Mouse (Mus musculus) embryonic facial prominence, embryonic 13.5 days (tissue): ENCODE data around the gene Cdc42ep2. TPM values are rescaled to one million over a fixed set of nuclear protein-coding genes. Genes with fewer than 3 reads are reported as not detected.
A peak's percentile ranks its signal among the peaks of the same experiment; 100 is the strongest.

Experiments used
- ATAC-seq: fragments of 200-750 bp; cut with Nextera tagmentation; 2 replicates; pipeline ENCODE4 v1.8.0; 2017; ENCODE audit warnings: low read depth; ENCODE audit not compliant: insufficient number of reproducible peaks, insufficient read depth, low FRiP score, low TSS enrichment
- H3K27ac ChIP-seq: fragments of 300-500 bp; sonication (generic); 2 replicates; pipeline ENCODE4 v1.5.1; 2015; ENCODE audit warnings: moderate library complexity, mild to moderate bottlenecking, inconsistent platforms
- H3K27me3 ChIP-seq: fragments of 300-500 bp; sonication (generic); 2 replicates; pipeline ENCODE4 v1.6.1; 2015; ENCODE audit warnings: mild to moderate bottlenecking, inconsistent platforms
- H3K36me3 ChIP-seq: fragments of 300-500 bp; sonication (generic); 2 replicates; pipeline ENCODE4 v1.6.1; 2015; ENCODE audit warnings: mild to moderate bottlenecking, inconsistent platforms
- H3K4me1 ChIP-seq: fragments of 300-500 bp; sonication (generic); 2 replicates; pipeline ENCODE4 v1.6.1; 2015; ENCODE audit warnings: inconsistent platforms
- H3K4me2 ChIP-seq: fragments of 300-500 bp; sonication (generic); 2 replicates; pipeline ENCODE4 v1.6.1; 2015; ENCODE audit warnings: moderate library complexity, mild to moderate bottlenecking, inconsistent platforms
- H3K4me3 ChIP-seq: fragments of 300-500 bp; sonication (generic); 2 replicates; pipeline ENCODE4 v1.5.1; 2015; ENCODE audit warnings: mild to moderate bottlenecking, inconsistent platforms
- H3K9ac ChIP-seq: fragments of 300-500 bp; sonication (generic); 2 replicates; pipeline ENCODE4 v1.6.1; 2015; ENCODE audit warnings: mild to moderate bottlenecking, inconsistent platforms
- H3K9me3 ChIP-seq: fragments of 300-500 bp; sonication (generic); 2 replicates; pipeline ENCODE4 v1.6.1; 2016; ENCODE audit warnings: inconsistent platforms
- WGBS: fragments of 180-500 bp; shearing (Covaris S2); methylation state at CpG from one replicate; pipeline ENCODE4 v1.1.7; 2015; ENCODE audit warnings: mixed read lengths; 5-methylcytosine and 5-hydroxymethylcytosine counted together
- polyA plus RNA-seq: library from polyadenylated mRNA; unstranded; fragments of >200 nt; fragmentation: Nextera tagmentation; extraction: Ambion mirVana; gene quantifications from 2 replicates; pipeline ENCODE4 v1.2.1, GENCODE M21; 2015

Cdc42ep2 gene
- polyA plus RNA-seq, 1 experiment from 2014 or later = 4.7 TPM

- peak overlapping the region; percentile 88 for H3K27ac ChIP-seq
- 84% methylated on average over 10 of the region's 10 CpGs for WGBS
- H3K9ac ChIP-seq = 0 out of 2 replicates have a peak overlapping the region, but pooled peaks have one; percentile 2
- no peak overlapping the region for H3K4me2 ChIP-seq
- H3K9me3 ChIP-seq = no peaks in the 10 kb centered on the region
- no peak overlapping the region for H3K4me3 ChIP-seq
- H3K4me1 ChIP-seq = peaks cover 38% of the 10 kb centered on the region
- peaks cover 52% of the 10 kb centered on the region for H3K36me3 ChIP-seq
- no peaks in the 10 kb centered on the region for H3K27me3 ChIP-seq
- no peak for ATAC-seq
Measured at GRCm38 (mm10) chr19:5940656-5941055, 16.0 kb upstream of the Cdc42ep2 start.

DNA sequence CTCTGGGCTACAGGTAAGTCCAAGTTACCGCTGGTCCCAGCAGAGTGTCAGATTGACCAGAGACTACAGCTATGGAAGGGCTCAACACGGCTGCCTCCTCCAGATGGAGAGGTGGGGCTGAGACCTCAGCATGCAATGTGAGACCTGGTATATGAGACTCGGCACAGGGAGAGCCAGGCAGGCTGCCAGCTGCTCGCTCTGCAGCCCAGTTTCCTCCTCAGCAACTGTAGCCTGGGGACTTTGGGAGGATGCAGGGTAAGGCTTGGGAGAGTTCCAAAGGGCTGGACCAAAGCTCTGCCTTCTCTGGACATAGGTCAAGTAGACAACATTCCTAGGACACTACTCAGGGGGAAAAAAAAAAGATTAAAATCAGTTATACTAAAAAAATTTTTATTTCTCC lies 15.6 kb upstream of the Cdc42ep2 start:
- H3K4me3 ChIP-seq = no peak overlapping the region
- H3K9ac ChIP-seq = 0 out of 2 replicates have a peak overlapping the region, but pooled peaks have one; percentile 32
- H3K4me1 ChIP-seq = peaks cover 34% of the 10 kb centered on the region
- H3K36me3 ChIP-seq = peaks cover 48% of the 10 kb centered on the region
- 0 out of 2 replicates have a peak, but pooled peaks have one; percentile 48 for ATAC-seq
- no peaks in the 10 kb centered on the region for H3K27me3 ChIP-seq
- H3K27ac ChIP-seq = peak overlapping the region; percentile 88
- no peak overlapping the region for H3K4me2 ChIP-seq
- 44% methylated on average over 4 of the region's 4 CpGs for WGBS
- H3K9me3 ChIP-seq = no peaks in the 10 kb centered on the region

GRCm38 (mm10) chr19:5939715-5940114 lies 15.1 kb upstream of the Cdc42ep2 start:
- H3K9me3 ChIP-seq = no peaks in the 10 kb centered on the region
- WGBS = 76% methylated on average over 5 of the region's 5 CpGs
- peaks cover 46% of the 10 kb centered on the region for H3K36me3 ChIP-seq

GRCm38 (mm10) chr19:5938516-5938915 lies 13.9 kb upstream of the Cdc42ep2 start:
- no peak for ATAC-seq
- Histone ChIP-seq H3K9ac (no peak overlapping the region), H3K9me3 (no peaks in the 10 kb centered on the region), H3K27ac (no peak overlapping the region), H3K4me3 (no peak overlapping the region), H3K36me3 (peaks cover 42% of the 10 kb centered on the region), H3K4me2 (no peak overlapping the region), H3K27me3 (no peaks in the 10 kb centered on the region), H3K4me1 (peaks cover 27% of the 10 kb centered on the region)
- 87% methylated on average over 6 of the region's 6 CpGs for WGBS

More at GRCm38 (mm10) chr19:5939715-5940114, 15.1 kb upstream of the Cdc42ep2 start:
- H3K4me2 ChIP-seq = no peak overlapping the region
- peaks cover 30% of the 10 kb centered on the region for H3K4me1 ChIP-seq
- H3K9ac ChIP-seq = 0 out of 2 replicates have a peak overlapping the region, but pooled peaks have one; percentile 32
- no peak for ATAC-seq
- H3K4me3 ChIP-seq = no peak overlapping the region
- no peaks in the 10 kb centered on the region for H3K27me3 ChIP-seq
- H3K27ac ChIP-seq = peak overlapping the region; percentile 88

DNA sequence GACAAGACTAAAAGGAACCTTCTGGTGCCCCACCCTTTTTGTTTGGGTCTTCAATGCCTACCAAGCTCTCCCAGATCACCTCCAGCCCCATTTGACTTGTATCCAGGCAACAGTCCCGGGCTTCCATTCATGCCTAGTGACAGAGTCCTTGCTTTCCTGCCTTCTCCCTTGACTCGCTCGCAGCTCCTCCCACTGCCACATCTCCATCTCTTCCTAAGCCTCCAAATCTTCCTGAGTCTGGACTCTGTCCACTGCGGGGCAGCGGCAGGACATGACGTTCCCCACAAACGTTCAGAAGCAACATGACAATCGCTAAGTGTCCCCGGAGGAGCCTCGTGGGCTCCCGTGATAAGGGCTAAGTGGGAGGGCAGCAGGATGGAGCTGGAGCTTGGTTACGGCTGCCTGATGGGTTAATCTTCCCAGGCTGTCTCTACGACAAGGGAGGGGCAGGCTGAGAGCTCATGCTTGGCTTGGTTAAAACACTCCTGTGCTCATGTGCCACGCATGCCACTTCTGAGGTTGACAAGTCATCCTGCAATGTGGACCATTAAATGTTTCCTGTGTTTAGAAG lies 13.3 kb upstream of the Cdc42ep2 start:
- Histone ChIP-seq H3K27ac (no peak overlapping the region), H3K36me3 (peaks cover 36% of the 10 kb centered on the region)

GRCm38 (mm10) chr19:5937095-5937835 lies 12.6 kb upstream of the Cdc42ep2 start:
- H3K27ac ChIP-seq = no peak overlapping the region
- no peak overlapping the region for H3K9ac ChIP-seq
- WGBS = 79% methylated on average over 21 of the region's 21 CpGs
- H3K27me3 ChIP-seq = no peaks in the 10 kb centered on the region
- no peak for ATAC-seq
- no peak overlapping the region for H3K4me2 ChIP-seq
- no peak overlapping the region for H3K4me3 ChIP-seq
- H3K9me3 ChIP-seq = no peaks in the 10 kb centered on the region
- H3K36me3 ChIP-seq = peaks cover 29% of the 10 kb centered on the region
- peaks cover 27% of the 10 kb centered on the region for H3K4me1 ChIP-seq

More for the DNA sequence above, 13.3 kb upstream of the Cdc42ep2 start:
- no peak overlapping the region for H3K4me3 ChIP-seq
- 0 out of 2 replicates have a peak overlapping the region, but pooled peaks have one; percentile 40 for H3K9ac ChIP-seq
- H3K4me1 ChIP-seq = peaks cover 27% of the 10 kb centered on the region
- ATAC-seq = no peak
- no peaks in the 10 kb centered on the region for H3K9me3 ChIP-seq
- 48% methylated on average over 14 of the region's 14 CpGs for WGBS
- H3K4me2 ChIP-seq = no peak overlapping the region
- H3K27me3 ChIP-seq = no peaks in the 10 kb centered on the region

DNA sequence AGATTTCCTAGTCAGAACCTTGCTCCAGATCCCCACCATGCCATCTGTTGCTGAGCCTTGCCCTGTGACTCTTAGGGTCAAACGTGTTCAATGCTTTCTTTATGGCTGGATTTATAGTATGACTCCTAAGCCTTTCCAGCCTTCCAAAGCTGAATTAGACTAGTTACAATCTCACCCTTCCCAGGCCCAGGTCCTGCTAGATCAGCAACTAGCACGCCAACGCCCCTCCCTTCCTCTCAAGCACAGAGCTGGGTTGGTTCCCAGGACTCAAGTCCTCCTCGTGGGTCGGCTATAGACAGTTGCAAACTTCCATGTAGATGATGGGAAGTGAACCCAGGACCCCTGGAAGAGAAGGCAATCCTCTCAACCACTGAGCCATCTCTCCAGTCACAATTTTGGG lies 11.1 kb upstream of the Cdc42ep2 start:
- no peak for ATAC-seq
- no peak overlapping the region for H3K4me3 ChIP-seq
- no peaks in the 10 kb centered on the region for H3K9me3 ChIP-seq
- 80% methylated on average over 5 of the region's 5 CpGs for WGBS
- H3K27me3 ChIP-seq = no peaks in the 10 kb centered on the region
- H3K4me2 ChIP-seq = no peak overlapping the region
- H3K27ac ChIP-seq = no peak overlapping the region
- no peak overlapping the region for H3K9ac ChIP-seq
- peaks cover 26% of the 10 kb centered on the region for H3K4me1 ChIP-seq
- H3K36me3 ChIP-seq = peaks cover 15% of the 10 kb centered on the region

- no peaks in the 10 kb centered on the region for H3K27me3 ChIP-seq
- H3K9me3 ChIP-seq = no peaks in the 10 kb centered on the region
- H3K27ac ChIP-seq = no peak overlapping the region
- H3K4me2 ChIP-seq = no peak overlapping the region
- H3K4me1 ChIP-seq = peaks cover 22% of the 10 kb centered on the region
- 46% methylated on average over 3 of the region's 3 CpGs for WGBS
- H3K4me3 ChIP-seq = no peak overlapping the region
- no peak for ATAC-seq
- peaks cover 11% of the 10 kb centered on the region for H3K36me3 ChIP-seq
- no peak overlapping the region for H3K9ac ChIP-seq
Measured at GRCm38 (mm10) chr19:5935266-5935665, 10.7 kb upstream of the Cdc42ep2 start.

GRCm38 (mm10) chr19:5929634-5930596 lies 5.3 kb upstream of the Cdc42ep2 start:
- no peaks in the 10 kb centered on the region for H3K9me3 ChIP-seq
- H3K4me3 ChIP-seq = no peak overlapping the region
- ATAC-seq = no peak
- no peak overlapping the region for H3K4me2 ChIP-seq
- WGBS = 72% methylated on average over 14 of the region's 14 CpGs
- H3K27ac ChIP-seq = peak overlapping the region; percentile 28; the same call in 1 of the 2 replicates
- peaks cover 41% of the 10 kb centered on the region for H3K4me1 ChIP-seq
- no peaks in the 10 kb centered on the region for H3K36me3 ChIP-seq
- H3K9ac ChIP-seq = 0 out of 2 replicates have a peak overlapping the region, but pooled peaks have one; percentile 11
- H3K27me3 ChIP-seq = peaks cover 11% of the 10 kb centered on the region

GRCm38 (mm10) chr19:5928546-5928945 lies 3.9 kb upstream of the Cdc42ep2 start:
- Histone ChIP-seq H3K27me3 (peaks cover 11% of the 10 kb centered on the region), H3K4me1 (peaks cover 48% of the 10 kb centered on the region), H3K36me3 (no peaks in the 10 kb centered on the region), H3K27ac (peak overlapping the region; percentile 51), H3K9me3 (no peaks in the 10 kb centered on the region), H3K4me2 (no peak overlapping the region), H3K9ac (0 out of 2 replicates have a peak overlapping the region, but pooled peaks have one; percentile 21), H3K4me3 (no peak overlapping the region)
- 47% methylated on average over 3 of the region's 3 CpGs for WGBS
- ATAC-seq = no peak

- H3K36me3 ChIP-seq = no peaks in the 10 kb centered on the region
- WGBS = 59% methylated on average over 6 of the region's 6 CpGs
- H3K4me3 ChIP-seq = no peak overlapping the region
- no peak for ATAC-seq
- peaks cover 11% of the 10 kb centered on the region for H3K27me3 ChIP-seq
- H3K4me1 ChIP-seq = peaks cover 51% of the 10 kb centered on the region
- H3K27ac ChIP-seq = peak overlapping the region; percentile 51
- no peaks in the 10 kb centered on the region for H3K9me3 ChIP-seq
- H3K9ac ChIP-seq = 0 out of 2 replicates have a peak overlapping the region, but pooled peaks have one; percentile 16
- no peak overlapping the region for H3K4me2 ChIP-seq
Measured at GRCm38 (mm10) chr19:5928104-5928503, 3.5 kb upstream of the Cdc42ep2 start.
